12 mouse cellular contexts compared by ENCODE assay signal in genomic region chr6:120788904-120789303, GRCm38 (mm10). TPM values are rescaled to one million over a fixed set of nuclear protein-coding genes. Genes with fewer than 3 reads are reported as not detected.
DNase-seq lines count a peak whose midpoint lies in the region; ATAC-seq and TF ChIP-seq lines count a peak whose summit lies in the region.
"Had no signal": no experiment of that assay in that cellular context is flagged by ENCODE, and none has a peak within 500 bp of the region (broad histone marks: within the 10 kb centered on the region; RNA-seq: fewer than 3 reads in every experiment).

No protein-coding gene starts in this region.

- no peak for ATAC-seq in liver, embryonic 12.5 days

- no peaks in the 10 kb centered on the region for H3K9me3 ChIP-seq in liver, embryonic 12.5 days (replicated peaks)
- no peaks in the 10 kb centered on the region for H3K9me3 ChIP-seq in E14TG2a.4 (ENCODE audit: low read length)
- H3K9me3 ChIP-seq: midbrain, embryonic 12.5 days had no signal

- no peak overlapping the region for H3K4me2 ChIP-seq in liver, embryonic 12.5 days
- H3K4me2 ChIP-seq: midbrain, embryonic 12.5 days had no signal

- peak; percentile 18 for TF ChIP-seq CTCF in E14TG2a.4 (conservative IDR thresholded peaks at IDR 0.05; ENCODE audit: low read length)
- TF ChIP-seq CTCF in bone marrow macrophage, adult 2 months (IDR thresholded peaks at IDR 0.05; ENCODE audit: low read depth, low read length), result no peak

- peaks cover 85% of the 10 kb centered on the region for H3K4me1 ChIP-seq in liver, embryonic 12.5 days
- H3K4me1 ChIP-seq in E14TG2a.4 (replicated peaks; ENCODE audit: low read depth, low read length), result peaks cover 28% of the 10 kb centered on the region
- peaks cover 67% of the 10 kb centered on the region for H3K4me1 ChIP-seq in bone marrow macrophage, adult 2 months (ENCODE audit: control insufficient read depth, insufficient read depth, low read length)

- no peaks in the 10 kb centered on the region for H3K27me3 ChIP-seq in liver, embryonic 12.5 days (replicated peaks)
- no peaks in the 10 kb centered on the region for H3K27me3 ChIP-seq in E14TG2a.4 (ENCODE audit: insufficient read depth, low read length)
- H3K27me3 ChIP-seq: midbrain, embryonic 12.5 days had no signal

- no peak overlapping the region for H3K9ac ChIP-seq in liver, embryonic 12.5 days
- H3K9ac ChIP-seq: midbrain, embryonic 12.5 days had no signal

- no peak for TF ChIP-seq POLR2A in bone marrow macrophage, adult 2 months (IDR thresholded peaks at IDR 0.05; ENCODE audit: borderline replicate concordance, low read depth, low read length)

- peaks cover 39% of the 10 kb centered on the region for H3K36me3 ChIP-seq in liver, embryonic 12.5 days
- peaks cover 41% of the 10 kb centered on the region for H3K36me3 ChIP-seq in E14TG2a.4 (ENCODE audit: insufficient read depth, low read length)

- no peak for DNase-seq in liver
- peak; percentile 25 for DNase-seq in mesoderm, embryonic 11.5 days (ENCODE audit: low read depth, low spot score)
- DNase-seq in adrenal gland, postnatal 4 days (ENCODE audit: low spot score in 2 of 2), result no peak
- DNase-seq in ovary, postnatal 14 days (ENCODE audit: low spot score), result no peak
- no peak for DNase-seq in spleen, postnatal 4 days (ENCODE audit: low spot score in 2 of 2)
- DNase-seq: adrenal gland, adult 2 months; left cerebral cortex, postnatal 4 days had no signal

- H3K27ac ChIP-seq in liver, embryonic 12.5 days, result peak overlapping the region; percentile 57; the same call in 1 of the 2 replicates
- peak overlapping the region; percentile 83 for H3K27ac ChIP-seq in bone marrow macrophage, adult 2 months (ENCODE audit: insufficient read depth, low read depth, low read length)
- H3K27ac ChIP-seq: midbrain, embryonic 12.5 days had no signal

- H3K4me3 ChIP-seq in liver, embryonic 12.5 days, result no peak overlapping the region
- no peak overlapping the region for H3K4me3 ChIP-seq in E14TG2a.4 (replicated peaks; ENCODE audit: low read length)
- no peak overlapping the region for H3K4me3 ChIP-seq in bone marrow macrophage, adult 2 months (ENCODE audit: insufficient read depth, low read length)
- H3K4me3 ChIP-seq: midbrain, embryonic 12.5 days had no signal

RNA-seq across cellular contexts. Expression of gene Slc25a18, which starts 15.5 kb away (rescaled TPM):
- 0.18 TPM in 1 of 2 replicates, not detected in the other for polyA plus RNA-seq in liver, embryonic 12.5 days (2016; fragmentation: Nextera tagmentation; extraction: Ambion mirVana)
- 0.28 TPM in 1 of 2 replicates, not detected in the other for polyA plus RNA-seq in bone marrow macrophage, adult 2 months (2012; ENCODE audit: insufficient read depth, insufficient read length, missing spikeins)
- total RNA-seq in adrenal gland, postnatal 4 days (2021), result 1 to 10 TPM; 1.8 to 2.1 TPM
- polyA plus RNA-seq: kidney, embryonic 14.5 days had no signal

RNA-seq across cellular contexts. Expression of gene Atp6v1e1, which starts 33.7 kb away (rescaled TPM):
- 150 and 151 TPM in 2 replicates for polyA plus RNA-seq in liver, embryonic 12.5 days (2016; fragmentation: Nextera tagmentation; extraction: Ambion mirVana)
- polyA plus RNA-seq in bone marrow macrophage, adult 2 months (2012; ENCODE audit: insufficient read depth, insufficient read length, missing spikeins), result 283 and 322 TPM in 2 replicates
- total RNA-seq in adrenal gland, postnatal 4 days (2021), result 100 to 1,000 TPM; 257 to 268 TPM

RNA-seq across cellular contexts. Expression of gene Bcl2l13, which starts 47.1 kb away (rescaled TPM):
- 50.3 and 50.6 TPM in 2 replicates for polyA plus RNA-seq in liver, embryonic 12.5 days (2016; fragmentation: Nextera tagmentation; extraction: Ambion mirVana)
- 10.7 and 13.5 TPM in 2 replicates for polyA plus RNA-seq in bone marrow macrophage, adult 2 months (2012; ENCODE audit: insufficient read depth, insufficient read length, missing spikeins)
- 10 to 100 TPM; 59.4 to 61.9 TPM for total RNA-seq in adrenal gland, postnatal 4 days (2021)
